Mouse (Mus musculus) monocyte, adult 2 months (primary cell): ENCODE results near the gene Entpd3.
A peak's percentile ranks its signal among the peaks of the same experiment; 100 is the strongest.

ENCODE experiments used
- DNase-seq, 2 experiments: peaks; one replicate each; pipeline ENCODE4 v3.0.0; 2022; ENCODE audit warnings: low spot score in 2 of 2, low read depth in 1 of 2

Entpd3 gene

GRCm38 (mm10) chr9:120578701-120579100, 39.1 kb downstream of the Entpd3 start:
- DNase-seq, result no peak

GRCm38 (mm10) chr9:120579808-120580207, 40.2 kb downstream of the Entpd3 start:
- DNase-seq, result no peak

GRCm38 (mm10) chr9:120581941-120582618, 42.5 kb downstream of the Entpd3 start:
- no peak for DNase-seq

- DNase-seq, result peak; percentile 51 to 75
These were observed 43.1 kb downstream of the Entpd3 start for GRCm38 (mm10) chr9:120582619-120583308.

GRCm38 (mm10) chr9:120583314-120583713, 43.7 kb downstream of the Entpd3 start:
- DNase-seq, result no peak

GRCm38 (mm10) chr9:120586546-120586945, 46.9 kb downstream of the Entpd3 start:
- DNase-seq, result peak; percentile 39 to 50

- peak in 1 of 2 experiments; percentile 55 for DNase-seq
These were observed 51.9 kb downstream of the Entpd3 start for GRCm38 (mm10) chr9:120591490-120591889.

GRCm38 (mm10) chr9:120593383-120594101, 53.9 kb downstream of the Entpd3 start:
- DNase-seq, result no peak

- no peak for DNase-seq
These were observed 55.2 kb downstream of the Entpd3 start for GRCm38 (mm10) chr9:120594839-120595238.

- DNase-seq, result no peak
These were observed 55.7 kb downstream of the Entpd3 start for GRCm38 (mm10) chr9:120595306-120595705.

- DNase-seq, result no peak
These were observed 62.0 kb downstream of the Entpd3 start for GRCm38 (mm10) chr9:120601488-120602171.

- DNase-seq, result no peak
These were observed 62.7 kb downstream of the Entpd3 start for GRCm38 (mm10) chr9:120602172-120602838.

GRCm38 (mm10) chr9:120602839-120603511, 63.4 kb downstream of the Entpd3 start:
- peak in 1 of 2 experiments; percentile 54 for DNase-seq

GRCm38 (mm10) chr9:120603512-120603908, 63.9 kb downstream of the Entpd3 start:
- no peak for DNase-seq

- no peak for DNase-seq
These were observed 64.3 kb downstream of the Entpd3 start for GRCm38 (mm10) chr9:120603956-120604355.

- DNase-seq, result no peak
These were observed 71.4 kb downstream of the Entpd3 start for GRCm38 (mm10) chr9:120611055-120611454.

GRCm38 (mm10) chr9:120614059-120614458, 74.4 kb downstream of the Entpd3 start:
- DNase-seq, result no peak
